Mouse (Mus musculus) heart, embryonic 13.5 days (tissue): ENCODE measurements around the gene Tab2. TPM values are rescaled to one million over a fixed set of nuclear protein-coding genes. Genes with fewer than 3 reads are reported as not detected.
A peak's percentile ranks its signal among the peaks of the same experiment; 100 is the strongest.

Experiments used
- ATAC-seq: fragments of 200-750 bp; cut with Nextera tagmentation; 2 replicates; pipeline ENCODE4 v1.8.0; 2017; ENCODE audit warnings: moderate TSS enrichment; ENCODE audit not compliant: insufficient number of reproducible peaks, low FRiP score, low TSS enrichment; ENCODE audit errors: extremely low read depth
- H3K27ac ChIP-seq: fragments of 300-500 bp; sonication (generic); replicated peaks from 2 replicates; pipeline ENCODE4 v1.5.1; 2015; ENCODE audit warnings: moderate library complexity, mild to moderate bottlenecking, inconsistent platforms
- H3K27me3 ChIP-seq: fragments of 300-500 bp; sonication (generic); replicated peaks from 2 replicates; pipeline ENCODE4 v1.6.1; 2015; ENCODE audit warnings: mild to moderate bottlenecking, inconsistent platforms
- H3K36me3 ChIP-seq: fragments of 300-500 bp; sonication (generic); 2 replicates; pipeline ENCODE4 v1.6.1; 2015; ENCODE audit warnings: mild to moderate bottlenecking, inconsistent platforms
- H3K4me1 ChIP-seq: fragments of 300-500 bp; sonication (generic); 2 replicates; pipeline ENCODE4 v1.6.1; 2015; ENCODE audit warnings: inconsistent platforms
- H3K4me2 ChIP-seq: fragments of 300-500 bp; sonication (generic); 2 replicates; pipeline ENCODE4 v1.6.1; 2015; ENCODE audit warnings: inconsistent platforms, mild to moderate bottlenecking, moderate library complexity
- H3K4me3 ChIP-seq: fragments of 300-500 bp; sonication (generic); 2 replicates; pipeline ENCODE4 v1.5.1; 2015; ENCODE audit warnings: moderate library complexity, mild to moderate bottlenecking, inconsistent platforms
- H3K9ac ChIP-seq: fragments of 300-500 bp; sonication (generic); 2 replicates; pipeline ENCODE4 v1.6.1; 2015; ENCODE audit warnings: inconsistent platforms, mild to moderate bottlenecking, moderate library complexity
- H3K9me3 ChIP-seq: fragments of 300-500 bp; sonication (generic); 2 replicates; pipeline ENCODE4 v1.6.1; 2016; ENCODE audit warnings: inconsistent platforms
- WGBS: fragments of 180-500 bp; shearing (Covaris S2); methylation state at CpG from one replicate; pipeline ENCODE4 v1.1.7; 2015; ENCODE audit warnings: mixed read lengths; 5-methylcytosine and 5-hydroxymethylcytosine counted together
- polyA plus RNA-seq: library from polyadenylated mRNA; unstranded; fragments of >200 nt; fragmentation: Nextera tagmentation; extraction: Ambion mirVana; gene quantifications from 2 replicates; pipeline ENCODE4 v1.2.1, GENCODE M21; 2015

Gene Tab2
- polyA plus RNA-seq, result 17.1 and 17.2 TPM in 2 replicates

- Histone ChIP-seq H3K4me1 (peaks cover 58% of the 10 kb centered on the region), H3K4me3 (peak within 1 kb of the TSS; percentile 95), H3K4me2 (peak within 1 kb of the TSS; percentile 74), H3K36me3 (no peaks in the 10 kb centered on the region), H3K9ac (peak within 1 kb of the TSS; percentile 100), H3K27ac (peak within 1 kb of the TSS; percentile 99), H3K9me3 (no peaks in the 10 kb centered on the region), H3K27me3 (no peaks in the 10 kb centered on the region)
- WGBS, result under 1% methylated on average over 73 of the region's 97 CpGs
- ATAC-seq, result peak; percentile 90
Observed at GRCm38 (mm10) chr10:7956228-7957001, at the start of gene Tab2. Gene Tab2, minus strand, starts transcription at chr10:7956230.

- H3K4me1 ChIP-seq, result peaks cover 18% of the 10 kb centered on the region
- no peaks in the 10 kb centered on the region for H3K36me3 ChIP-seq
- no peak overlapping the region for H3K9ac ChIP-seq
- H3K4me2 ChIP-seq, result no peak overlapping the region
- no peak overlapping the region for H3K27ac ChIP-seq
- WGBS, result 72% methylated on average over 10 of the region's 10 CpGs
- no peaks in the 10 kb centered on the region for H3K27me3 ChIP-seq
- H3K4me3 ChIP-seq, result no peak overlapping the region
- no peak for ATAC-seq
- H3K9me3 ChIP-seq, result no peaks in the 10 kb centered on the region
Observed at GRCm38 (mm10) chr10:7992258-7992919, 36.4 kb upstream of the Tab2 start.

GRCm38 (mm10) chr10:7991596-7991995, 35.6 kb upstream of the Tab2 start:
- Histone ChIP-seq H3K4me1 (peaks cover 18% of the 10 kb centered on the region), H3K27ac (no peak overlapping the region), H3K4me3 (no peak overlapping the region), H3K27me3 (no peaks in the 10 kb centered on the region), H3K9me3 (no peaks in the 10 kb centered on the region), H3K9ac (no peak overlapping the region), H3K4me2 (no peak overlapping the region), H3K36me3 (no peaks in the 10 kb centered on the region)
- no peak for ATAC-seq
- 34% methylated on average over 5 of the region's 5 CpGs for WGBS

GRCm38 (mm10) chr10:7987521-7987920, 31.5 kb upstream of the Tab2 start:
- Histone ChIP-seq H3K4me3 (no peak overlapping the region), H3K27me3 (no peaks in the 10 kb centered on the region), H3K9ac (no peak overlapping the region), H3K36me3 (no peaks in the 10 kb centered on the region), H3K4me1 (peaks cover 18% of the 10 kb centered on the region), H3K27ac (no peak overlapping the region), H3K4me2 (no peak overlapping the region), H3K9me3 (no peaks in the 10 kb centered on the region)
- no peak for ATAC-seq
- WGBS, result 85% methylated on average over 8 of the region's 8 CpGs

GRCm38 (mm10) chr10:7976462-7976861, 20.4 kb upstream of the Tab2 start:
- H3K36me3 ChIP-seq, result no peaks in the 10 kb centered on the region
- H3K9ac ChIP-seq, result no peak overlapping the region
- no peaks in the 10 kb centered on the region for H3K27me3 ChIP-seq
- no peak for ATAC-seq
- no peaks in the 10 kb centered on the region for H3K4me1 ChIP-seq
- 0 out of 2 replicates have a peak, but pooled peaks cover 5% of the 10 kb centered on the region for H3K9me3 ChIP-seq
- H3K27ac ChIP-seq, result no peak overlapping the region
- WGBS, result 89% methylated on average over 9 of the region's 9 CpGs
- no peak overlapping the region for H3K4me3 ChIP-seq
- H3K4me2 ChIP-seq, result no peak overlapping the region

GRCm38 (mm10) chr10:7968747-7969280, 12.8 kb upstream of the Tab2 start:
- no peak overlapping the region for H3K4me3 ChIP-seq
- no peaks in the 10 kb centered on the region for H3K36me3 ChIP-seq
- H3K9me3 ChIP-seq, result no peaks in the 10 kb centered on the region
- H3K4me2 ChIP-seq, result no peak overlapping the region
- H3K27ac ChIP-seq, result no peak overlapping the region
- H3K27me3 ChIP-seq, result no peaks in the 10 kb centered on the region
- whole genome bisulfite sequencing, result 88% methylated on average over 2 of the region's 2 CpGs
- no peaks in the 10 kb centered on the region for H3K4me1 ChIP-seq
- no peak overlapping the region for H3K9ac ChIP-seq
- no peak for ATAC-seq

- Histone ChIP-seq H3K9me3 (no peaks in the 10 kb centered on the region), H3K36me3 (no peaks in the 10 kb centered on the region), H3K4me3 (no peak overlapping the region), H3K27me3 (no peaks in the 10 kb centered on the region), H3K9ac (no peak overlapping the region), H3K4me2 (no peak overlapping the region), H3K4me1 (no peaks in the 10 kb centered on the region), H3K27ac (no peak overlapping the region)
- WGBS, result 46% methylated on average over 3 of the region's 3 CpGs
- no peak for ATAC-seq
Observed at GRCm38 (mm10) chr10:7967096-7967495, 11.1 kb upstream of the Tab2 start.

- H3K4me3 ChIP-seq, result no peak overlapping the region
- H3K27me3 ChIP-seq, result no peaks in the 10 kb centered on the region
- no peak for ATAC-seq
- H3K36me3 ChIP-seq, result no peaks in the 10 kb centered on the region
- no peaks in the 10 kb centered on the region for H3K9me3 ChIP-seq
- peak overlapping the region; percentile 66 for H3K27ac ChIP-seq
- 40% methylated on average over 6 of the region's 6 CpGs for WGBS
- H3K4me2 ChIP-seq, result peak overlapping the region; percentile 30
- peaks cover 34% of the 10 kb centered on the region for H3K4me1 ChIP-seq
- H3K9ac ChIP-seq, result peak overlapping the region; percentile 1; the same call in 1 of the 2 replicates
Observed at GRCm38 (mm10) chr10:7959073-7959472, 3.0 kb upstream of the Tab2 start.

GRCm38 (mm10) chr10:7955634-7956121, 352 bp downstream of the Tab2 start:
- H3K4me1 ChIP-seq, result peaks cover 58% of the 10 kb centered on the region
- ATAC-seq, result peak; percentile 23
- H3K4me2 ChIP-seq, result peak overlapping the region; percentile 74
- no peaks in the 10 kb centered on the region for H3K27me3 ChIP-seq
- peak overlapping the region; percentile 100 for H3K9ac ChIP-seq
- peak overlapping the region; percentile 99 for H3K27ac ChIP-seq
- H3K36me3 ChIP-seq, result peaks cover 4% of the 10 kb centered on the region
- peak overlapping the region; percentile 95 for H3K4me3 ChIP-seq
- WGBS, result 0% methylated on average over 6 of the region's 76 CpGs
- no peaks in the 10 kb centered on the region for H3K9me3 ChIP-seq

- H3K4me2 ChIP-seq, result peak overlapping the region; percentile 74
- H3K27ac ChIP-seq, result peak overlapping the region; percentile 99
- H3K27me3 ChIP-seq, result no peaks in the 10 kb centered on the region
- no peaks in the 10 kb centered on the region for H3K9me3 ChIP-seq
- H3K9ac ChIP-seq, result peak overlapping the region; percentile 100
- H3K4me3 ChIP-seq, result peak overlapping the region; percentile 95
- H3K4me1 ChIP-seq, result peaks cover 57% of the 10 kb centered on the region
- H3K36me3 ChIP-seq, result peaks cover 5% of the 10 kb centered on the region
- WGBS, result under 1% methylated on average over 20 of the region's 31 CpGs
- ATAC-seq, result peak; percentile 22; the same call in 1 of the 2 replicates
Observed at GRCm38 (mm10) chr10:7954989-7955633, 919 bp downstream of the Tab2 start.

- ATAC-seq, result no peak
- 3% methylated on average over 5 of the region's 5 CpGs for WGBS
Observed at GRCm38 (mm10) chr10:7954627-7954988, 1.4 kb downstream of the Tab2 start.

More at GRCm38 (mm10) chr10:7954627-7954988, 1.4 kb downstream of the Tab2 start:
- Histone ChIP-seq H3K9me3 (no peaks in the 10 kb centered on the region), H3K36me3 (peaks cover 5% of the 10 kb centered on the region), H3K4me1 (peaks cover 56% of the 10 kb centered on the region), H3K4me2 (peak overlapping the region; percentile 74), H3K4me3 (peak overlapping the region; percentile 95), H3K27ac (peak overlapping the region; percentile 99), H3K9ac (peak overlapping the region; percentile 100), H3K27me3 (no peaks in the 10 kb centered on the region)
